Mouse (Mus musculus) mature B cell (primary cell): ENCODE measurements at regions not wholly inside any gene's neighbourhood (a gene's known extent, or its start where the extent isn't known, plus 50 kb on each side); places are given as distances from the start of the nearest gene placed in this dataset.

Source experiments
- in situ Hi-C: fragments of 300-500 bp; cut with MboI; formaldehyde crosslinking; loops from 2 replicates; pipeline ENCODE4 v1.14.3; 2019

DNA sequence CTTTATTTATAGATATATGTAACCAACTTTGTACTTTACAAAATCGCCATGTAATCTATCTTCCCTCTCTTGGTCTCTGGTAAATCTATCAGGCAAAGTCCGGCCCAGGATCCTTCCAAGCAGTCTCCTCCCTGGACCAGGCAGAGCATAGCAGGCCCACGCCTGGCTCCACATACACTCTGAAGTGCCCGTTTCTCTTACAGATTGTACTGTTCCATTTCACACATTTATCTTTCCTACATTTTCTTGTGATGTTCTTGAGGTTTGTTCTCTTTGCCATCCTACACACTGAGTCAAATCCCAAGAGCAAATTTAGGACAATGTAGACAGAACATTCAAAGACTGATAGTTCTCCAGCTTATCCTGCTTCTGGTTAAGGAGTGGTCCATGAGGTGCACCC is 264.3 kb downstream of the Spry2 start:
- in situ Hi-C loops: no loop called here

DNA sequence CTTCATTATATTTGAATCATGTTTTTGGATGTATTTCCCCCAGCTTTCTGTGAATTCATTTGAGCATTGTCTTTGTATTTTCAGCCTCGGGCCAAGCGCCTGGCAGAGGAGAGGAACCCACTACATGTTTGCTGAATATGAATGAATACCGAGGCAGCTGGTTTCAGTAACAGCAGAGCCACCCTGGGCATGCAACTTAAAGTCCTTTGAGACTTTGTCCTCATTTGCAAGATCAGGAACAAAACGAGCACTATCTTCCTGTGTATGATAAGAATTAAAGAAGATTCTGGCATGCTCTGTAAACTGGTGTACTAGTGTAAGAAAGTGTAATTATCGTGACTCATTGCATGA is 265.0 kb downstream of the Spry2 start:
- in situ Hi-C loops: no loop called here

DNA sequence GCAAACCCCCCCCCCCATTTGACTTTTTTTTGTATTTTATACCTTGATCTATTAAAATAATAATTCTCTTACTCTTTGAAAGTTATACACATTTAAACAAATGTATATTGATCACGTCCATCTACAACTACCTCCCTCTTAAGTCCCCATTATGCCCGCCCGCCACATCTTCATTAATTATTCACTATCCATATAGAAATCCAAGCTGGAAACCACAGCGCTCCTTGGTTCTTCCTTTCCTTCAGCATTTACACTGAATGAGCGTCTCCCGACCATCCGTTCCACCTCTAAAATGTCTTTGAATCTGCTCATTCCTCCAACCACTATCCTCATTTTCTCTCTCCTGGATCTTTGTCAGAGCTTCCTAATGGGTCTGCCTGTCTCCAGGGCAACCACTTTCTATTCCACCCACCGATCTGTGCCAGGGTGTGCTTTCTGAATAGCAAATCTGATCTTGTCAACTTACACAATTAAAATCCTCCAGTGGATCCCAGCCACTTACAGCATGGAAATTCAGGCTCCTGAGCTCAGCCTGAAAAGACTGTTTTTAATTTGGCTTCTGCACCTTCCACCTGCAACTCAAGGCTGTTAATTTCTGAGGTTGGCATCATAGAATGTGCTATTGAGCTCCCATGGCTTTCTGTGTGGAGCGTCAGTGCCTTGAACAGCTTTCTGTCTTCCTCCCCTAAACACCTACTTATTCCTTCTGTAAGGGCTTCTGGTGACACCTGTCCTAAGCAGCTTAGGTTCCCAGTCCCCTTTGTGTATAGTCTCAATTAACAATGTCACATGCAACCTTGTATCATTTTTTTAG is 265.5 kb downstream of the Spry2 start:
- in situ Hi-C loops: no loop called here

DNA sequence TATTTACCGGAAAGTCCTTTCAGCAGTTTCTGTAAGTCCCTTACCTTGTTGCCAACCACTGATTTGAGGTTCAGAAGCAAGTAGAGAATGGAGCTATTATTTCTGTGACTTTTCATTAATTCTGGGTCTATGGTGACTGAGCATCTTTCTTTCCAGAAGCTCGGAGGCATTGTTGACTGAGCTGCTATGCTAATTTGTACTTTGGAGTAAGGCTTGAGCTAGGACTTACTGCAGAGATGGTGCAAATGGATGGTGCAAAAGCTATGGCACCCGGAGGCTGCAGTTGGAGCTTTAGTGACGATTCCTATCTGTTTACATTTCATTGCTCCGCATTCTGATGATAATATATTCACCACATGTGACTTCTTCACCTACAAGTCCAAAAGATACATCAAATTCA is 266.2 kb downstream of the Spry2 start:
- in situ Hi-C loops: no loop called here

DNA sequence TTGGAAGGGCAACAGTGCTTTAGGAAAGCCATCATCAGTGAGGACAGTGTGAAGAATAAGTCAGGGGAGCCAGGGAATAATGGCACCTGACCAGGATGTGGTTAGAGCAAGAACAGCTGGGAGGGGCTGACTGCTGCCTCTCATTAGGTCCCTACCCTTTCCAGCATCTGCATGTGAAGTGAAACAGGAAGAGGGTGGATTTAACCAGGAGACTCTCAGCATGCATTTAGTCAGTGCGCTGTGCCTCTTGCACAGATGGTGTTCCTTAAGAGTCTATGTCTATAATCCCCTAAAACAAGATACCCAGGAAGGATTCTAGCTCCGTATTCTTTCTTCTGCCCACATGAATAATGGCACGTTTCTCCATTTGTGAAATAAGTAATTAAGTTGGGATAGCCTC is 267.9 kb downstream of the Spry2 start:
- in situ Hi-C loops: no loop called here

DNA sequence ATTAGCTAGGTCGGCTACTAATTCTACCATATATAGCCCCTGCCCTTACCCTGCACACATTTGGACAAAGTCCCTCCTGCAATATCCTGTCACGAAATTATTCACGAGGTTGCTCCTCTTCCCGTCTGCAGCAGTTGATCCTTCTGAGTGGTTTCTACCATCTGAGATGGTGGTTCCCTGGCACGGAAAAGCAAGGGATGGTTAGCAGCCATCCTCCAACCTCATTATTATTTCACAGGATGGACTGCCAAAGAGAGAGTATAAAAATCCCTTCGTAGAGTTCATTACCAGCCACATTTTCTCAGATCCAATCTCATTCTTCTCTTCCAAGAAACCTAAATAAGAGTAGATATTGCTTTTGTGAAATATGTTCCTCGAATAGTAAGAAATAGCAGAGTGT is 272.2 kb downstream of the Spry2 start:
- in situ Hi-C loops: no loop called here

DNA sequence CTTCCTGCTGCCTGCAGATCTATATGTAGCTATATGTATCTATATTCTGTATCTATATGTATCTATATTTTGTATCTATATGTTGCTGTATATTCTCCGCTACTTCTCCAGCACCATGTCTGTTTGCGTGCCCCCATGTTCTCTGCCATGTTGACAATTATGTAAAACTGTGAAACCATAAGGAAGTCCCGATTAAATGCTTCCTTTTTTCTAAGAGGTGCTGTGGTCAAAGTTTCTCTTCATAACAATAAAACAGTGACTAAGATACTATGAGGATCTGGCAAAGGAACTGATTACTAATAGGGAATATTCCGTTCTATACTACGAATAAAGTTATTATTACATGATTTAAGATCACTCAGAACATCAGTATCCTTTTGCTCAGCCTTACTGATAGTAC is 274.5 kb downstream of the Spry2 start:
- in situ Hi-C loops: no loop called here

DNA sequence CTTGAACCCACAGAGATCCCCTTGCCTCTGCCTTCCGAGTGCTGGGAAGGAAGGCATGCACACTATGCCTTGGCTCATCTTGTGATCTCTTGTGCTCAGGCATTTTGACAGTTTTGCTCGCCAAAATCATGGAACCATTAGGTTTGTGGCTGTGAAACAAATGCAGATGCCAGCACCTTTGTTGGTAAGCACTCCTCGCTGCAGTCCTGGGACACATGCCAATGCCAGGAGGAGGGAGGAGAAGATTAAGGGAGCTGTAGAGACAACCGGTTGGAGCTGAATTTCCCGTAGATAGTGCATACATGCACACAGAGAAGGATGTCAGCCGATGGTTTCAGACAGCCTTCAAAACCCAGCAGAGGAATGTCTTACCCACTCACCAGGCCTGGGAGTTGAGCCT is 275.5 kb downstream of the Spry2 start:
- in situ Hi-C loops: no loop called here

DNA sequence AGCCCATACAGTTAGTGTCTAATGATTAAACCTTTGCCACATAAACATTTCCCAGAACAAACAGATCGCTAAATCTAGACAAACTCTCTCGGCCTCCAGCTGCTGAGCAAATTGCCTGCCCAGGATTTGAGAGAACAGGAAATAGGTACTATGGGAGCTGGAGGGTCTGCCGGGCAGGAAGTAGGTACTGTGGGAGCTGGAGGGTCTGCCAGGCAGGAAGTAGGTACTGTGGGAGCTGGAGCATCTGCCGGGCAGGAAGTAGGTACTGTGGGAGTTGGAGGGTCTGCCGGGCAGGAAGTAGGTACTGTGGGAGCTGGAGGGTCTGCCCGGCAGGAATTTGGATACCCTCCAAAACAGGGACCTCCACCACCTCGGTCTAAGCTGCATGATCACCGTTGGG is 277.2 kb downstream of the Spry2 start:
- in situ Hi-C loops: no loop called here

DNA sequence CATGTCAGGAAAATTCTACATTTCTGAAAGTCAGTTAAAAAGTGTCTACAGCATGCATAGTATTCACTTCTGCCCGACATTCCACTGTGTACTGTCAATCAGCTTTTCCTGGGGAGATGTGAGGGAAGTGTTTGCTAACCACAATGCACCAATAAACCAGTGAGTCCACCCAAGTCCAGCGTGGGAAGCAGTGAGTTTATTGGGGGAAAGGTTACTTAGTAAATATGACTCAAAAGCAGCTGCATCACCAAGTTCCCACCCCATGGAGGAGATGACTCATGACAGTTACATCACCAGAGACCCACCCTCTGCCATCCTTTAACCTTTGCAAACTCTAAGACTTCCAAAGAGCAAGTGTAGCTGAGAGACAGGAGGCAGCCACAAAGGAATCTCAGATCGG is 280.9 kb downstream of the Spry2 start:
- in situ Hi-C loops: no loop called here

DNA sequence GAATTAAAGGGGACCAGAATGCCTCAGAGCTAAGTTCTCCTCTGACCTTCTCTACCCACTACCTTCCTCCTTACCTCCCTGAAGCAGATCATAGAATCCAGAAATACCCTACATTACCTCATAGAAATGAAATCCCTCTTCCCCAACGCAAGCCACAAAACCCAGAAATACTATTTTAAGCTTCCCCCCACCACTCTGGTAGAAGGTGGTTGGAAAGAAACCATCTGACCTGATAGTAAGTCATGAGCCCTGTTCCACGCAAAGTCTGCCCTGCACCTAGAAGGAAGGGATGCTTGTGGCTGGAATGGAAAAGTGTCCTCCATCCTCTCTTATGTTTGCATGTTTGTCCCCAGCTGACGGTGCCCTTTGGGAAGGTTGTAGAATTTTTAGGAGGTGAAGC is 283.8 kb downstream of the Spry2 start:
- in situ Hi-C loops: no loop called here

DNA sequence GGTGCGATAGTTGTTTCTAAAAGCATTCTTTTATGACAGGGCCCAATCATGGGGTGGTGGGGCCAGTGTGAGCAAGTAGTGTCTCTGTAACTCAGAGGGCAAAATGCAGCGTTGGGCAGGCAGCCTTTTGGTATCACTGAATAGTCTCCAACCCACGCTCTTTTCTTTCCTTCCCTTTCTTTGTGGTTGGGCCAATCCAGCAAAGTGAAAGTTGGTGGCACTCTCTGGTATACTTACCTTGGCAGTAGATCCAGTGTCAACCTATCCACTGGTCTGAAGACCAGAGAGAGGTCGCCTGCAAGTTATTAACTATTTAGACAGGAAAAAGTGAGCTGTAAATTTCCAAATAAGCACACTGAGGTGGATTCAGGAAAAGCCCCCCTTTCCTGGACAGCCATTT is 287.8 kb downstream of the Spry2 start:
- in situ Hi-C loops: no loop called here

DNA sequence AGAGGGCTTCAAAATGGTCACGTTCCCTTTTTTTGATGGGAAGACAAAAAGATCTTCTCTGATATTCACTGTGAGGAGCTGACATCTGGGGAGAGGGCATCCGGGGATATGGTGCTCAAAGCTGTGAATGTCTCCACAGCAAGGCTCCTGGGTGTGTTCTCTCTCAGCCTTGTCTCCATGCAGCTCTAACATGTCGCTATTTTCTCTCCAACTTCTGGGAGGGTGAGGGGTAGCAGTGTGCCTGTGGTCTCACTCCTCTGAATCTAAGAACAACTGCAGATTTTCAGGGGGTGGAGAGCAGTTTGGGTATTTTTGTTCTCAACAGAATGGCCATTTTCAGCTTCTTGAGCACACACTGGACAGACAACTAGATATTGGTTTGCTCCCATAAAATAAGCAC is 290.1 kb downstream of the Spry2 start:
- in situ Hi-C loops: no loop called here

DNA sequence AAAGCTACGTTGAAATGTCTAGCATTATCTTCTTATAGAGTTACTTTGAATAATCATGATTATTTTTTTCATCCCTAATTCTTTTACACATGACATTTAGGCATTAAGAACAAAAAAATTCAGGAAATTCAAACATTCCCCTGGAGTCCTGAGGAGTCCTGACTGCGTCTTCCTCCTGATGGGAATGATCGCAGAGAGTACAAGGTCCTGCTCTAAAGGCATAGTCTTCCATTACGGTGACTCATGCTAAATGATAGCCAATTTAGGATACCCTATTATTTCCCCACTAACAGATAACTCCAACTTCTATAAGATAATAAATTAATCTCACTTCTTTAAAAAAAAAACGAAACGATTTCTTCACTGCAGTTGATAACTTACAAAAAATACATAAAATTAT is 292.2 kb downstream of the Spry2 start:
- in situ Hi-C loops: no loop called here

DNA sequence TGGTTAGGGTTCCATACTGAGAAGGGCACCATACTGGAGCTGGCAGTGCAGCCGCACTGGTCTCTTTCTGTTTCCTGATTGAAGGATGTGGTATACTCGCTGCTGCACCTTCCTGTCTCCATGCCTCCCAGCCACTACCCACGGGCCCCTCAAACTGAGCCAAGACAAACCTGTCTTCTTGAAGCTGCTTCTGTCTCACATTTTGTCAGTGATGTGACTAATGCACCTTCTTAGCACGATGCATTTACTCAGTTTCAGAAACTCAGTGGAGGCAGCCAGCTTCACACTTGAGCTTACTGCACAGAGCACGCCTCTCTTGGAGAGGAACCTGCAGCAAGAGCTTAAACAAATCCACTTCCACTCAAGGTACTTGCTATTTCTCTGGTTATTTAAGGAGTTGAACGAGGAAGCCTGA is 293.6 kb downstream of the Spry2 start:
- in situ Hi-C loops: no loop called here

DNA sequence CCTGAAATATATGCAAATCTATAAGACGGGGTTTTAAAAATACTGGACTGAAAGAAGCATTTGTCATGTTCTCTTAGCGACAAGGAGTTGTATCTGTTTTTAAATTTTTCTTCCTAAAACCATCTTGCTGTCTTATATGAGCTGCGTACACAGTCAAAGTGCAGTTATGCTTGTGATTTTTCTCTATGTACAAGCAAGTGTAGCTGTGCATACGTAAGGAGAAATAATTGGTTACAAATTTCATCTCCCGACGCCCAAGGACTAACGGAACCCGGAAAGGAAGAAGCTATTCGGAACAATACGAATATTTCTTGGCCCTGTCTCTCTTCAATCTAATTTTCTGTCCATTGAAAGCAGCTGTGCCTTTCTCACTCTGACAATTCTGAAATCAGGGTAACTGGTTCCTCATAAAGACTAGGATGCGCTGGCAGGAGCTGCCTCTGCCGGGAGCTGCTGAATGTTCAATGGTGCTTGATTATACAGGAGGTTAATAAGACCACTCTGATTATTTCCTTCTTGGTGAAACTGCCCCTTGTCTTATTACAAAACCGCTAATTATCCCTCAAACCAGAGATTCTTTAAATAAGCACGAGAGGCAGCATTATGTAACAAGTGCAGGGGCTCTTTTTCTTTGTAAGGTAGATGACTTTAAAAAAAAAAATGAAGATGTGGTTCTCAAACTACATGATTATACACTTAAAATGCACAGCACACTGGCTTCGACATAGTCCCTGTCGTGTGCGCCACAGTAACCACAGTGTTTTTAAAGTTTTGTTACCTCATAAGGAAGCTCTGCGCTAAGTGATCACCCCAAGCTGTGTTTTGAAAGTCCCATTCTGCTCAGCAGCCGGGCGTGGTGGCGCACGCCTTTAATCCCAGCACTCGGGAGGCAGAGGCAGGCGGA is 296.8 kb downstream of the Spry2 start:
- in situ Hi-C loops: no loop called here

DNA sequence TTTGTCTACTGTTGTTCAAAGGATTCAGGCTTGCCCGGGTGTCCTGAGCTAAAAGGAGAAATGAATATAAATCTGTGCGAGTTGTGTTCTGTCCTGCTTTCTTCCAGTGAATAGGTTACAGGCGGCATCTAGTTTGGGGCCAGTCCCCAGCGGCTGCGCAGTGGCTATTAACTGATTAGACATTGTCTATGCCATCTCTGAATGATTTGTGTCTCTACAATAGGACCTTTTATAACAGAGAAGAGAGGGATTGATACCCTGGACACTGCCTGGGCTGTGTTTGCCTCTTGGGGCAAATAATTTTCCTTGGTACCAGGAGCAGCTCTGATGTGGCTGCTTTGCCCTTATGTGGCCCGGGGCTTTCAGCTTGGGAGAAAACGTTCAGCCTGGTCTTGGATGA is 306.9 kb downstream of the Spry2 start:
- in situ Hi-C loops: no loop called here

DNA sequence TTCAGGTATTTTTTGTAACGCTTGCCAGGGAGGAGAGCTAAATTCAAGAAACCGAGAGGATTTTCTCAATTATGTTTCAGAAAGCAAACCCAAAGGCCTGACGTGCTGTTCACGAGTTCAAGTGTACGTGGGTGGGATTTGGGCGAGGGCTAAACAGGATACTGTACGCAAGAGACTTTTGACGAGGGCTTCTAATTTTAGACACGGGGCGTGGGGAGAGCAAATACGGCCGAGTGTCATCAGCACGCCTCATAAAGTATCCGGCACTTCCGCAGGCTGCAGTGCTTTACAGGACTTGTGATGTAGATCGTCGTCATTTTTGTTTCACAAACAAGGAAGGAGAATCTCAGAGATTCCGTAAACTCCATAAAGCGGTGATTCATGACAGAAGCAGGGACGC is 307.4 kb downstream of the Spry2 start:
- in situ Hi-C loops: no loop called here

DNA sequence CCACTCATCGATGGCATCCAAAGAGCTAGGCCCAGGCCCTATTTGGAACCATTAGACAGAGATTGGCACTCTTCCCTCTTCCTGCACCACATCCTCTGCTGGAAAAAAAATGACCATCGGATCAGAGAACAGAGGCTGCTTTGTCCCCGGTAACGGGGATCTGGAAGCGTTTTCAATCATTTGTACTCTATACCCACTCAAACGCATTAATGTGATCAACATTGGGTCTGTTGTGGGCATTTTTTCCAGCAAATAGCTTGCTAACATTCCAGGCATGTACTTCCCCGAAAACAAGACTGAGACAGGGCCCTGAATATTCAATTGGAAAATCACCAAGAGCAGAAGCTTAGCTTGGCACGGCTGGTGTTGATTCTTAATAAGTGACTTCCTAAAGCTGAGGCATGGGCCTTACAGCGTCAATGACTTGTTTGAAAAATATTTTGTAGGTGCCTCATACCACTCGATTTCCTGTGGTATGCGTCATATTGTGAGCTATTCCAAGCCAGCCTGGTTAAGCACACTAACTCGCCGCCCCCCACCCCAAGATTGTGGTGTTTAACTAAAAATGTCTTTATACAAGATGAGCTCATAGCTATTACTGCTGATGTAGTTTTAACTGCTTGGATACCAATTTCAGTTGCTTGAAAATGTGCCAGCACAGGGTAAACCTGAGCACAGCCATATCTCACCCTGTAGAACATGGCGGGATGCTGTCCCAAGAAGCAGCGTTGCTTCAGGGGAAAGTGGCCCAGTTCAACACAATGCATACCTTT is 308.0 kb downstream of the Spry2 start:
- in situ Hi-C loops: no loop called here

DNA sequence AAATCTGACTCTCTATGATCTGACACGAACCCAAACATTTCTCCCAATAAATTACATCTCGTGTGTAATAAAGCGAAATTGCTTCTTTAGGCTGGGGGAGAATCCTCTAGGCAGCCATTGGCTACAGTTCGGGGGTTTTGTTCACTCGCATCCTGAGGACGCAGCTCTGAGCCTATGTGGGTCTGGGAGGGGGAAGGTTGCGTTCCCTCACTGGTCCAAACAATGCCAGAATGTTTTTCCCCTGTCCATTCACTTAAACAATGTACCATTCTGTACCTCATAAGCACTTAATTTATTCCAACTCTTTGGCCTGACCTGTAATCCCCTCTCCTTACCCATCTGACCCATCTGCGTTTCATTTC is 308.6 kb downstream of the Spry2 start:
- in situ Hi-C loops: no loop called here

DNA sequence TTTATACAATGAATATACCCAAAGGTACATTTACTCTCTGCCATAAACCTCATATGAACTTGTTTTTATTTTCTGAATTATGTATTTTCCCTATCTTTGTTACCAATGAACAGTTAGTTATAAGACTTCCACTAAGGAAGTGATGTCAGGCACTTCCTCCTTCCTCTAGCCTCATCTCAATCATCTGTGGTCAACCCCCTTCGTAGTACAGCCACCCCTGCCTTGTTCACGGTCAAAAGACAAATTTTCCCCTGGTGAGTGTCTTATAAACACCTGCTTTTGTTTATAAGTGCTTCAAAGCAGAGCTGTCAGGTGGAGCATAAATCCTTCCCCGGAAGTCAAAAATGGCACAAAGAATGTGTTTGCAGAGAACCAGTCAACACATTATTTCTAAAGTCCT is 312.0 kb downstream of the Spry2 start:
- in situ Hi-C loops: no loop called here

DNA sequence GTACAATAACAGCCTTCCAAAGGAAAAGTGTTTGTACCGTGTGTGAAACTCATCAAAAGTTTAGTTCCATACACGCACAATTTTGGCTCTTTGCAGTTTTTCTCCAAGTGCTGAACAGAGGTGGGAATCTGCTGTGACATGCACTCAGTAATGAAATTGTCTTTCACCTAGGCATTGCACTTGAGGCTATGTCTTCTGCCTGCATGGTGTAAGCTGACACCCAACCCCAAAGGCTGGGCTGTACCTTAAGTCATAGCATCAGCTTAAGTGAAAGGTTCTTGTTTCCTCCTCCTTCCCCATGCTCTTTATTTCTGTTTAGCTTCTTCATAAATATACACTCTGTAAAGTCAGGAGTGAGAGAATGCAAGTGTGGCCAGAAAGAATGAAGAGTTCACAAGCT is 313.1 kb downstream of the Spry2 start:
- in situ Hi-C loops: no loop called here

DNA sequence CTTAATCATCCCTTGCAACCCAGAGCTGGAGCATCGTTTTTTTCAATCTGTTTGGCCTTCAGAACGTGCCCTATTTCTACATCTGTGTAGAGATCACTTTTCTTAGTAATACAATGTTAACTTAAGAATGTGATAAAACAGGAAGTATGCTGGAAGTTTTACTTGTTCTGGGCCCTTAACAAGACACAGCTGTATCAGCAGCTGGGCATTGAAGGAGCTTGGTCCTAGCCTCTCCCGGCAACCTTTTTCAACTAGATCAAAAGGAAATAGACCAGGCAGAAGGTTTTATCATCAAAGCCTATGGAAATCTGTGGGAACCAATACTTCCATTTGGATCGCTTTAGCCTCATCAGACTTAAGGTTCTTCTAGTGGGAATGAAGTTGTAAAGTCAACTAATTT is 317.9 kb downstream of the Ndfip2 start:
- in situ Hi-C loops: no loop called here
